11 mouse cellular contexts compared by ENCODE assay signal in genomic region chr8:105825506-105825905, GRCm38 (mm10). TPM values are rescaled to one million over a fixed set of nuclear protein-coding genes. Genes with fewer than 3 reads are reported as not detected.
DNase-seq lines count a peak whose midpoint lies in the region; ATAC-seq and TF ChIP-seq lines count a peak whose summit lies in the region.
"Had no signal": no experiment of that assay in that cellular context is flagged by ENCODE, and none has a peak within 500 bp of the region (broad histone marks: within the 10 kb centered on the region; RNA-seq: fewer than 3 reads in every experiment).

No protein-coding gene starts in this region.

- H3K9me3 ChIP-seq in heart, embryonic 16.5 days (replicated peaks; ENCODE audit: control insufficient read depth, low read length), result no peaks in the 10 kb centered on the region
- no peaks in the 10 kb centered on the region for H3K9me3 ChIP-seq in embryonic facial prominence, embryonic 11.5 days (replicated peaks; ENCODE audit: control insufficient read depth, low read length)
- H3K9me3 ChIP-seq in intestine, embryonic 14.5 days (ENCODE audit: control insufficient read depth, low read length), result no peaks in the 10 kb centered on the region
- H3K9me3 ChIP-seq in midbrain, postnatal 0 days (ENCODE audit: low read length), result no peaks in the 10 kb centered on the region

- H3K4me2 ChIP-seq in heart, embryonic 16.5 days (ENCODE audit: low read depth, low read length), result peak overlapping the region; percentile 87
- H3K4me2 ChIP-seq in embryonic facial prominence, embryonic 11.5 days (ENCODE audit: low read depth, low read length), result peak overlapping the region; percentile 78; the same call in 1 of the 2 replicates
- peak overlapping the region; percentile 87; the same call in 1 of the 2 replicates for H3K4me2 ChIP-seq in intestine, embryonic 14.5 days (ENCODE audit: low read length)
- peak overlapping the region; percentile 96 for H3K4me2 ChIP-seq in midbrain, postnatal 0 days (ENCODE audit: low read depth, low read length, poor library complexity, severe bottlenecking)

- peaks cover 19% of the 10 kb centered on the region for H3K4me1 ChIP-seq in heart, embryonic 16.5 days (ENCODE audit: control insufficient read depth, insufficient read depth, low read length)
- no peaks in the 10 kb centered on the region for H3K4me1 ChIP-seq in embryonic facial prominence, embryonic 11.5 days (ENCODE audit: control insufficient read depth, insufficient read depth, low read length)
- H3K4me1 ChIP-seq in intestine, embryonic 14.5 days (replicated peaks; ENCODE audit: control insufficient read depth, insufficient read depth, low read length), result peaks cover 11% of the 10 kb centered on the region
- H3K4me1 ChIP-seq in midbrain, postnatal 0 days (ENCODE audit: insufficient read depth, low read length), result peaks cover 10% of the 10 kb centered on the region

- peak overlapping the region; percentile 61 for H3K4me3 ChIP-seq in heart, embryonic 16.5 days (ENCODE audit: low read length)
- H3K4me3 ChIP-seq in embryonic facial prominence, embryonic 11.5 days (ENCODE audit: low read depth, low read length), result no peak overlapping the region; the same call in 1 of the 2 replicates
- peak overlapping the region; percentile 88 for H3K4me3 ChIP-seq in intestine, embryonic 14.5 days (ENCODE audit: low read depth, low read length)
- H3K4me3 ChIP-seq in midbrain, postnatal 0 days (ENCODE audit: low read depth, low read length), result no peak overlapping the region

- WGBS in heart, embryonic 16.5 days, result 73% methylated on average over 4 of the region's 4 CpGs
- WGBS in embryonic facial prominence, embryonic 11.5 days, result 82% methylated on average over 4 of the region's 4 CpGs
- 72% methylated on average over 4 of the region's 4 CpGs for WGBS in intestine, embryonic 14.5 days
- 83% methylated on average over 4 of the region's 4 CpGs for WGBS in midbrain, postnatal 0 days

- H3K9ac ChIP-seq in heart, embryonic 16.5 days (ENCODE audit: low read length), result peak overlapping the region; percentile 79
- H3K9ac ChIP-seq in embryonic facial prominence, embryonic 11.5 days (replicated peaks; ENCODE audit: low read length), result no peak overlapping the region
- no peak overlapping the region; the same call in 1 of the 2 replicates for H3K9ac ChIP-seq in intestine, embryonic 14.5 days (ENCODE audit: low read length)
- H3K9ac ChIP-seq in midbrain, postnatal 0 days (replicated peaks; ENCODE audit: low read length, poor library complexity, severe bottlenecking), result 0 out of 2 replicates have a peak overlapping the region, but pooled peaks have one; percentile 91

- H3K27ac ChIP-seq in heart, embryonic 16.5 days (ENCODE audit: low read length), result no peak overlapping the region
- H3K27ac ChIP-seq in embryonic facial prominence, embryonic 11.5 days (replicated peaks; ENCODE audit: low read depth, low read length), result no peak overlapping the region
- H3K27ac ChIP-seq in intestine, embryonic 14.5 days (ENCODE audit: low read depth), result no peak overlapping the region
- no peak overlapping the region for H3K27ac ChIP-seq in midbrain, postnatal 0 days (ENCODE audit: low read depth, low read length)

- DNase-seq in heart, adult 11 months, result no peak
- DNase-seq in embryonic facial prominence, embryonic 11.5 days (ENCODE audit: low spot score), result no peak
- no peak for DNase-seq in intestine, embryonic 14.5 days (ENCODE audit: low spot score)
- DNase-seq in midbrain, postnatal 0 days (ENCODE audit: low spot score), result no peak
- DNase-seq in left cerebral cortex, postnatal 14 days (ENCODE audit: low spot score in 2 of 2), result no peak
- no peak for DNase-seq in urinary bladder, postnatal 10 days (ENCODE audit: low spot score)
- DNase-seq in left cerebral cortex, postnatal 36 days (ENCODE audit: low spot score in 2 of 2), result no peak
- DNase-seq: gastrocnemius, postnatal 36 days; right cerebral cortex, postnatal 4 days had no signal

- intact Hi-C loops in left cerebral cortex, postnatal 14 days (cut with DNase I), result loop anchor here (5.0 kb wide), 1 partner anchor 113 kb away; no protein-coding TSS in a partner anchor
- intact Hi-C loops in left cerebral cortex, postnatal 36 days (cut with DNase I), result loop anchor here (10.0 kb wide), 1 partner anchor 111 kb away; no protein-coding TSS in a partner anchor

- no peaks in the 10 kb centered on the region for H3K27me3 ChIP-seq in heart, embryonic 16.5 days (ENCODE audit: control insufficient read depth, insufficient read depth, low read length)
- H3K27me3 ChIP-seq in embryonic facial prominence, embryonic 11.5 days (ENCODE audit: control insufficient read depth, insufficient read depth, low read length), result no peaks in the 10 kb centered on the region
- no peaks in the 10 kb centered on the region for H3K27me3 ChIP-seq in intestine, embryonic 14.5 days (replicated peaks; ENCODE audit: control insufficient read depth, insufficient read depth, low read length)
- H3K27me3 ChIP-seq in midbrain, postnatal 0 days (ENCODE audit: insufficient read depth, low read length), result no peaks in the 10 kb centered on the region

- no peak for ATAC-seq in heart, embryonic 16.5 days (replicated peaks; ENCODE audit: extremely low read depth, insufficient read depth, low FRiP score)
- no peak for ATAC-seq in embryonic facial prominence, embryonic 11.5 days (replicated peaks; ENCODE audit: insufficient number of reproducible peaks, low FRiP score, low TSS enrichment, low read depth)
- no peak for ATAC-seq in intestine, embryonic 14.5 days (replicated peaks; ENCODE audit: low FRiP score, low TSS enrichment, low read depth)
- ATAC-seq in midbrain, postnatal 0 days (ENCODE audit: low FRiP score), result no peak
- ATAC-seq: Patski had no signal

- H3K36me3 ChIP-seq in heart, embryonic 16.5 days (ENCODE audit: control insufficient read depth, insufficient read depth), result peaks cover 19% of the 10 kb centered on the region
- H3K36me3 ChIP-seq in embryonic facial prominence, embryonic 11.5 days (replicated peaks; ENCODE audit: control insufficient read depth, insufficient read depth, low read depth, low read length), result peaks cover 3% of the 10 kb centered on the region
- peaks cover 46% of the 10 kb centered on the region for H3K36me3 ChIP-seq in intestine, embryonic 14.5 days (ENCODE audit: control insufficient read depth, insufficient read depth, low read length)
- H3K36me3 ChIP-seq in midbrain, postnatal 0 days (ENCODE audit: insufficient read depth, low read length), result peaks cover 14% of the 10 kb centered on the region

- no peak for TF ChIP-seq CTCF in midbrain, postnatal 0 days (IDR thresholded peaks at IDR 0.05)

RNA-seq across cellular contexts. Expression of gene Ranbp10, which starts 1.6 kb away (rescaled TPM):
- polyA plus RNA-seq in heart, embryonic 16.5 days (2015; fragmentation: Nextera tagmentation; extraction: Ambion mirVana), result 8.3 and 9.2 TPM in 2 replicates
- polyA plus RNA-seq in embryonic facial prominence, embryonic 11.5 days (2014; fragmentation: Nextera tagmentation; extraction: Ambion mirVana), result 11.2 and 13.0 TPM in 2 replicates
- 11.6 and 11.7 TPM in 2 replicates for polyA plus RNA-seq in intestine, embryonic 14.5 days (2014; fragmentation: Nextera tagmentation; extraction: Ambion mirVana)
- 13.4 and 13.5 TPM in 2 replicates for total RNA-seq in midbrain, postnatal 0 days (2014; rRNA removed)
- polyA plus RNA-seq in midbrain, postnatal 0 days (2015; fragmentation: Nextera tagmentation; extraction: Ambion mirVana), result 4.8 and 6.4 TPM in 2 replicates
- 10 to 100 TPM; 24.6 to 26.4 TPM for total RNA-seq in left cerebral cortex, postnatal 14 days (2021)
- total RNA-seq in left cerebral cortex, postnatal 36 days (2021), result 10 to 100 TPM; 22.1 to 25.1 TPM

RNA-seq across cellular contexts. Expression of gene Tsnaxip1, which starts 2.0 kb away (rescaled TPM):
- 0.43 and 0.64 TPM in 2 replicates for polyA plus RNA-seq in heart, embryonic 16.5 days (2015; fragmentation: Nextera tagmentation; extraction: Ambion mirVana)
- 0.27 TPM in 1 of 2 replicates, not detected in the other for polyA plus RNA-seq in embryonic facial prominence, embryonic 11.5 days (2014; fragmentation: Nextera tagmentation; extraction: Ambion mirVana)
- 0.11 TPM in 1 of 2 replicates, not detected in the other for polyA plus RNA-seq in intestine, embryonic 14.5 days (2014; fragmentation: Nextera tagmentation; extraction: Ambion mirVana)
- 0.14 and 0.16 TPM in 2 replicates for total RNA-seq in midbrain, postnatal 0 days (2014; rRNA removed)
- polyA plus RNA-seq in midbrain, postnatal 0 days (2015; fragmentation: Nextera tagmentation; extraction: Ambion mirVana), result 0.62 and 0.88 TPM in 2 replicates
- under 1 TPM in 1 of 2 experiments, not detected in 1; 0.18 TPM for total RNA-seq in left cerebral cortex, postnatal 14 days (2021)
- total RNA-seq in left cerebral cortex, postnatal 36 days (2021), result not detected
- total RNA-seq: gastrocnemius, postnatal 36 days had no signal

RNA-seq across cellular contexts. Expression of gene Cenpt, which starts 27.6 kb away (rescaled TPM):
- polyA plus RNA-seq in heart, embryonic 16.5 days (2015; fragmentation: Nextera tagmentation; extraction: Ambion mirVana), result 34.0 and 35.6 TPM in 2 replicates
- 50.8 and 53.1 TPM in 2 replicates for polyA plus RNA-seq in embryonic facial prominence, embryonic 11.5 days (2014; fragmentation: Nextera tagmentation; extraction: Ambion mirVana)
- 39.2 and 40.1 TPM in 2 replicates for polyA plus RNA-seq in intestine, embryonic 14.5 days (2014; fragmentation: Nextera tagmentation; extraction: Ambion mirVana)
- total RNA-seq in midbrain, postnatal 0 days (2014; rRNA removed), result 44.8 and 48.6 TPM in 2 replicates
- polyA plus RNA-seq in midbrain, postnatal 0 days (2015; fragmentation: Nextera tagmentation; extraction: Ambion mirVana), result 45.2 and 48.7 TPM in 2 replicates
- 10 to 100 TPM; 17.6 to 17.7 TPM for total RNA-seq in left cerebral cortex, postnatal 14 days (2021)
- total RNA-seq in left cerebral cortex, postnatal 36 days (2021), result 10 to 100 TPM; 15.2 to 18.0 TPM

RNA-seq across cellular contexts. Expression of gene Thap11, which starts 29.4 kb away (rescaled TPM):
- polyA plus RNA-seq in heart, embryonic 16.5 days (2015; fragmentation: Nextera tagmentation; extraction: Ambion mirVana), result 49.0 and 50.9 TPM in 2 replicates
- 67.7 and 72.4 TPM in 2 replicates for polyA plus RNA-seq in embryonic facial prominence, embryonic 11.5 days (2014; fragmentation: Nextera tagmentation; extraction: Ambion mirVana)
- polyA plus RNA-seq in intestine, embryonic 14.5 days (2014; fragmentation: Nextera tagmentation; extraction: Ambion mirVana), result 58.0 and 61.1 TPM in 2 replicates
- total RNA-seq in midbrain, postnatal 0 days (2014; rRNA removed), result 52.0 and 80.1 TPM in 2 replicates
- polyA plus RNA-seq in midbrain, postnatal 0 days (2015; fragmentation: Nextera tagmentation; extraction: Ambion mirVana), result 40.1 and 42.9 TPM in 2 replicates
- total RNA-seq in left cerebral cortex, postnatal 14 days (2021), result 10 to 100 TPM; 34.7 to 38.5 TPM
- total RNA-seq in left cerebral cortex, postnatal 36 days (2021), result 10 to 100 TPM; 38.9 to 44.8 TPM

RNA-seq across cellular contexts. Expression of gene Nutf2, which starts 34.9 kb away (rescaled TPM):
- 132 and 194 TPM in 2 replicates for polyA plus RNA-seq in heart, embryonic 16.5 days (2015; fragmentation: Nextera tagmentation; extraction: Ambion mirVana)
- polyA plus RNA-seq in embryonic facial prominence, embryonic 11.5 days (2014; fragmentation: Nextera tagmentation; extraction: Ambion mirVana), result 262 and 323 TPM in 2 replicates
- polyA plus RNA-seq in intestine, embryonic 14.5 days (2014; fragmentation: Nextera tagmentation; extraction: Ambion mirVana), result 302 and 316 TPM in 2 replicates
- total RNA-seq in midbrain, postnatal 0 days (2014; rRNA removed), result 60.7 and 65.2 TPM in 2 replicates
- polyA plus RNA-seq in midbrain, postnatal 0 days (2015; fragmentation: Nextera tagmentation; extraction: Ambion mirVana), result 109 and 137 TPM in 2 replicates
- total RNA-seq in left cerebral cortex, postnatal 14 days (2021), result 10 to 100 TPM; 33.4 to 35.9 TPM
- 10 to 100 TPM; 25.7 to 35.4 TPM for total RNA-seq in left cerebral cortex, postnatal 36 days (2021)

Comparison
In these comparisons a context has a peak if more than half of its experiments do, and no peak if none do; other contexts are left out.
1. H3K4me3 ChIP-seq: peak in heart, embryonic 16.5 days (single experiment) and intestine, embryonic 14.5 days (single experiment); none in embryonic facial prominence, embryonic 11.5 days (single experiment) and midbrain, postnatal 0 days (single experiment).
2. H3K9ac ChIP-seq: peak in heart, embryonic 16.5 days (single experiment) and midbrain, postnatal 0 days (single experiment); none in embryonic facial prominence, embryonic 11.5 days (single experiment) and intestine, embryonic 14.5 days (single experiment).
3. Peak in every context shown above with its lines, with median percentiles within 50 percentile points of each other: H3K4me2 ChIP-seq.